Mouse (Mus musculus) cerebellum, adult 2 months (tissue): ENCODE results near the gene Dag1. TPM values are rescaled to one million over a fixed set of nuclear protein-coding genes. Genes with fewer than 3 reads are reported as not detected.

Source experiments
- DNase-seq, 2 experiments: peaks; one replicate each; pipeline ENCODE4 v3.0.0; 2021
- H3K27ac ChIP-seq: fragments of 200-500 bp; 2 replicates; pipeline ENCODE4 v1.5.1; 2012; ENCODE audit warnings: low read length, control low read depth, inconsistent platforms; ENCODE audit not compliant: insufficient read depth
- H3K27me3 ChIP-seq: fragments of 200-500 bp; 2 replicates; pipeline ENCODE4 v1.6.1; 2012; ENCODE audit warnings: inconsistent platforms, mild to moderate bottlenecking, low read length, moderate library complexity; ENCODE audit not compliant: control insufficient read depth, insufficient read depth
- H3K4me1 ChIP-seq: fragments of 200-500 bp; 2 replicates; pipeline ENCODE4 v1.6.1; 2011; ENCODE audit warnings: low read length; ENCODE audit not compliant: control insufficient read depth, insufficient read depth
- H3K4me3 ChIP-seq: fragments of 200-500 bp; replicated peaks from 2 replicates; pipeline ENCODE3; 2011; ENCODE audit warnings: mild to moderate bottlenecking, low read depth, low read length, control low read depth; ENCODE audit not compliant: insufficient read depth
- CTCF ChIP-seq: fragments of 200-500 bp; IDR thresholded peaks from 2 replicates; pipeline ENCODE4 v1.5.1; 2011; ENCODE audit warnings: low read depth, mild to moderate bottlenecking, control low read depth, low read length, moderate library complexity, borderline replicate concordance; ENCODE audit not compliant: insufficient read depth
- POLR2A ChIP-seq: fragments of 200-500 bp; IDR thresholded peaks from 2 replicates; pipeline ENCODE4 v1.6.1; 2011; ENCODE audit warnings: low read length, control low read depth, borderline replicate concordance; ENCODE audit not compliant: insufficient read depth
- WGBS: fragments of 180-500 bp; shearing (Covaris S2); methylation state at CpG from one replicate; pipeline ENCODE4 v1.1.7; 2018; 5-methylcytosine and 5-hydroxymethylcytosine counted together
- polyA plus RNA-seq: library from polyadenylated mRNA; depleted of rRNA; stranded (reverse); fragments of >200 nt; gene quantifications from 2 replicates; pipeline ENCODE4 v1.2.3, GENCODE M21; 2012

Dag1 gene
- polyA plus RNA-seq, 1 experiment, result 33.8 TPM

GRCm38 (mm10) chr9:108252766-108253165, 11.0 kb downstream of the Dag1 start:
- WGBS, result 96% methylated on average over 7 of the region's 7 CpGs
- H3K27ac ChIP-seq, result no peak overlapping the region
- TF ChIP-seq POLR2A, result no peak
- TF ChIP-seq CTCF, result no peak
- no peak for DNase-seq
- no peaks in the 10 kb centered on the region for H3K4me1 ChIP-seq
- no peaks in the 10 kb centered on the region for H3K27me3 ChIP-seq
- H3K4me3 ChIP-seq, result no peak overlapping the region

- Histone ChIP-seq H3K27ac (no peak overlapping the region), H3K27me3 (no peaks in the 10 kb centered on the region), H3K4me3 (no peak overlapping the region), H3K4me1 (no peaks in the 10 kb centered on the region)
- no peak for DNase-seq
- TF ChIP-seq CTCF, result no peak
- no peak for TF ChIP-seq POLR2A
- 82% methylated on average over 6 of the region's 6 CpGs for WGBS
Observed at GRCm38 (mm10) chr9:108251877-108252276, 11.9 kb downstream of the Dag1 start.

GRCm38 (mm10) chr9:108248957-108249356, 14.8 kb downstream of the Dag1 start:
- no peak overlapping the region for H3K4me3 ChIP-seq
- 68% methylated on average over 5 of the region's 5 CpGs for WGBS

GRCm38 (mm10) chr9:108244984-108245383, 18.8 kb downstream of the Dag1 start:
- 67% methylated on average over 3 of the region's 3 CpGs for WGBS
- no peaks in the 10 kb centered on the region for H3K27me3 ChIP-seq
- no peak overlapping the region for H3K4me3 ChIP-seq
- H3K27ac ChIP-seq, result no peak overlapping the region
- no peaks in the 10 kb centered on the region for H3K4me1 ChIP-seq
- no peak for DNase-seq
- TF ChIP-seq POLR2A, result no peak
- no peak; the same call in 1 of the 2 replicates for TF ChIP-seq CTCF

More at GRCm38 (mm10) chr9:108248957-108249356, 14.8 kb downstream of the Dag1 start:
- no peak for TF ChIP-seq POLR2A
- no peak for TF ChIP-seq CTCF
- H3K4me1 ChIP-seq, result no peaks in the 10 kb centered on the region
- DNase-seq, result no peak
- no peaks in the 10 kb centered on the region for H3K27me3 ChIP-seq
- no peak overlapping the region for H3K27ac ChIP-seq

GRCm38 (mm10) chr9:108244540-108244939, 19.2 kb downstream of the Dag1 start:
- no peak for DNase-seq
- TF ChIP-seq POLR2A (no peak), CTCF (no peak)
- H3K4me1 ChIP-seq, result no peaks in the 10 kb centered on the region
- 86% methylated on average over 3 of the region's 3 CpGs for WGBS
- no peak overlapping the region for H3K27ac ChIP-seq
- no peaks in the 10 kb centered on the region for H3K27me3 ChIP-seq
- no peak overlapping the region for H3K4me3 ChIP-seq

- WGBS, result 92% methylated on average over 5 of the region's 5 CpGs
Observed at GRCm38 (mm10) chr9:108239951-108240350, 23.8 kb downstream of the Dag1 start.

GRCm38 (mm10) chr9:108238831-108239230, 24.9 kb downstream of the Dag1 start:
- DNase-seq, result no peak
- Histone ChIP-seq H3K4me3 (no peak overlapping the region), H3K4me1 (no peaks in the 10 kb centered on the region), H3K27ac (no peak overlapping the region), H3K27me3 (no peaks in the 10 kb centered on the region)
- WGBS, result 64% methylated on average over 3 of the region's 3 CpGs
- TF ChIP-seq POLR2A (no peak), CTCF (no peak)

More at GRCm38 (mm10) chr9:108239951-108240350, 23.8 kb downstream of the Dag1 start:
- Histone ChIP-seq H3K4me3 (no peak overlapping the region), H3K27ac (no peak overlapping the region), H3K4me1 (no peaks in the 10 kb centered on the region), H3K27me3 (no peaks in the 10 kb centered on the region)
- TF ChIP-seq CTCF (no peak), POLR2A (no peak)
- no peak for DNase-seq

- DNase-seq, result no peak
- H3K4me3 ChIP-seq, result no peak overlapping the region
- H3K4me1 ChIP-seq, result no peaks in the 10 kb centered on the region
- TF ChIP-seq POLR2A (no peak), CTCF (no peak)
- no peak overlapping the region for H3K27ac ChIP-seq
- no peaks in the 10 kb centered on the region for H3K27me3 ChIP-seq
- WGBS, result 94% methylated on average over 2 of the region's 2 CpGs
Observed at GRCm38 (mm10) chr9:108238402-108238801, 25.4 kb downstream of the Dag1 start.

GRCm38 (mm10) chr9:108234682-108235081, 29.1 kb downstream of the Dag1 start:
- no peak for DNase-seq
- Histone ChIP-seq H3K27me3 (no peaks in the 10 kb centered on the region), H3K4me3 (no peak overlapping the region), H3K27ac (no peak overlapping the region), H3K4me1 (no peaks in the 10 kb centered on the region)
- 64% methylated on average over 2 of the region's 2 CpGs for WGBS
- TF ChIP-seq POLR2A, result no peak
- no peak for TF ChIP-seq CTCF

- H3K4me1 ChIP-seq, result peaks cover 6% of the 10 kb centered on the region
- 92% methylated on average over 2 of the region's 2 CpGs for WGBS
Observed at GRCm38 (mm10) chr9:108232908-108233307, 30.9 kb downstream of the Dag1 start.

More at GRCm38 (mm10) chr9:108232908-108233307, 30.9 kb downstream of the Dag1 start:
- TF ChIP-seq CTCF, result no peak
- TF ChIP-seq POLR2A, result no peak
- no peaks in the 10 kb centered on the region for H3K27me3 ChIP-seq
- no peak overlapping the region for H3K27ac ChIP-seq
- no peak overlapping the region for H3K4me3 ChIP-seq
- no peak for DNase-seq
